Mouse (Mus musculus) layer of hippocampus, postnatal 10 days (tissue): ENCODE measurements at regions not wholly inside any gene's neighbourhood (a gene's known extent, or its start where the extent isn't known, plus 50 kb on each side); places are given as distances from the start of the nearest gene placed in this dataset.
A peak's percentile ranks its signal among the peaks of the same experiment; 100 is the strongest.
"Not testable (repeated sequence)": the region's sequence is repeated elsewhere in the genome, so short reads cannot be mapped to it uniquely, and the experiment has no call there.

Source experiments
- DNase-seq, 2 experiments: peaks; one replicate each; pipeline ENCODE4 v3.0.0; 2021; ENCODE audit warnings: low spot score in 2 of 2

DNA sequence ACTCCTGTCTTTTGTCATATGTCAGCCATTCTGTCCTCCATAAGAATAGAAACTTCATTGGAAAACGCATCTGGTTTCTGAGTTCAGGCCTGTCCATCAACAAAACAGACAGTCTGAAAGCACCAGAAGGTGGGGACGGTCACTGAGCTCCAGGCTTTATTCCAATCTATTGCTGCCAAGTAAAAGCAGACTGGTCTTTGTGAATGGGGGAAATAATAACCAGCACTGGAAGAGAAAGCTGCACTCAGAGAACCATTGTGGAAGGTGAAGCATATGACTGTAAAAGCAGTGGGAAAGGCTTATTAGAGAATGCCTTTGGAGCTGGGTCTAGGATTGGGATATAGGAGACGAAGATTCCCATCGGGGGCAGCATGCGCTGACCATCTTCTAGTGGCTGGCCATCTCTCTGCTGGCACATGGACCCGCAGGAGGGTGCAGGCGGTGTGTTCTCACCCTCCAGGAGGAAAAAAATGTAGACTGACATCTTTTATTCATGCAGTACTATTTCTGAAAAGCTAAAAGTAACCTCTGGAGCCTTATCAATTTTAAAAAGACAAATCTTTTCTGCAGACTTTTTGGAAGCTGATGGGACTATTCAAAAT is 1638.0 kb downstream of the Car8 start:
- DNase-seq = peak; percentile 8 to 22

DNA sequence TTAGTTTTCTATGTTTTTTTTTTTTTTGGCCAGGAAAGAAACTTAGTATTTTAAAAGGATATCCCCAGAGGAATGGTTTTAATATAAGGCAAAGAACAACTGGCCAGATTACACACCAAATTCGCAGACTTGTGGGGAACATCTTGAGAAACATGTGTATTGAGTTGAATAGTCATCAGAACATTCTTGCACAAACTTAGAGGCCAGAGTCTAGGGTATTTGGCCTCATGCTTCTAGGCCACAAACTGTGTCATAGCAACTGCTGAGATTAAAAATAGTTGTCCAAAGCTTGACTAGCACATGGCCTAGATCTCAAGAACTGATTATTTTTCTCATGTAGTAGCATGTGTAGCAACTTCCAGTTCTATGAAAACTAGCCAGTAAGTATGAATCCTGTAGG is 1642.5 kb downstream of the Car8 start:
- no peak for DNase-seq

- DNase-seq = not testable (repeated sequence)
Observed at GRCm38 (mm10) chr4:6592890-6593289, 1646.0 kb downstream of the Car8 start.

DNA sequence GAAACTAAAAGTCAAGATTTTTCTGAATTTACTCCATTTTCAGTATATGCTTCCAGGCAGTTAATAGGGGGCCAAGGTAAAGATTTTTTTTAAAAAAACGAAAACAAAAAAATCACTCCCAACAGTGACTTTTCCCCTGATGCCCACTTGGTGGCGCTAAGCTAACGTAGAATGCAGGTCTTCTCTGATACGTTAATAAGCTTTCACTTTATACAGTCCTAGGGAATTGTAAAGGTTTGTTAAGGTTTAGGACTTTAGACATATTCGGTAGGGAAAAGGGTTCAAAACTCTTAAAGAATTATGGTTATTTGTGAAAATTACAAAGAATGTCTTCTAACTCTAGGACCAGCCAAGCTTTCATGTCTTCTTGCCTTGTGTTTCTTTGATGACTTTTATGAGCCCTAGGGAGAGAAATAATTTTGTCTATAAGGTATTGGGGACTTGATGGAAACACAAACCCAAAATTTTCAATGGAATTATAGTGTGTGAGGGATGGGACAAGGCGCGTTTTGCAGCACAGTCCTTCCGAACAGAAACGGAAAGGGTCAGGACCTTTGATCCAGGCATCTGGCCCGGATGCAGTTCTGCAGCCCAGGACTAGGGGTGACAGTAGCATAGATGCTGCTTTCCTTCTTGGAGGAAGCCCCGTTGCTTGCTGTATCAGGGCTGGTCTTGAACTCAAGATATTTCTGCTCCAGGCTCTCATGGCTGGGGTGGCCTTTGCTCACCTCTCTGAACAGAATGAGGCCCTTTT is 1677.1 kb downstream of the Car8 start:
- peak; percentile 48 to 61 for DNase-seq

- DNase-seq = no peak
Observed at GRCm38 (mm10) chr4:6539626-6540025, 1699.2 kb downstream of the Car8 start.

- DNase-seq = no peak
Observed at GRCm38 (mm10) chr4:6532441-6532840, 1706.4 kb downstream of the Car8 start.

- no peak for DNase-seq
Observed at GRCm38 (mm10) chr4:6517626-6518025, 1721.2 kb downstream of the Car8 start.

- DNase-seq = peak; percentile 77 to 82
Observed at GRCm38 (mm10) chr4:6514823-6515222, 1721.7 kb upstream of the Impad1 start.

GRCm38 (mm10) chr4:6513635-6514034 is 1720.5 kb upstream of the Impad1 start:
- DNase-seq = no peak

GRCm38 (mm10) chr4:6512749-6513364 is 1719.7 kb upstream of the Impad1 start:
- peak; percentile 83 to 84 for DNase-seq

DNA sequence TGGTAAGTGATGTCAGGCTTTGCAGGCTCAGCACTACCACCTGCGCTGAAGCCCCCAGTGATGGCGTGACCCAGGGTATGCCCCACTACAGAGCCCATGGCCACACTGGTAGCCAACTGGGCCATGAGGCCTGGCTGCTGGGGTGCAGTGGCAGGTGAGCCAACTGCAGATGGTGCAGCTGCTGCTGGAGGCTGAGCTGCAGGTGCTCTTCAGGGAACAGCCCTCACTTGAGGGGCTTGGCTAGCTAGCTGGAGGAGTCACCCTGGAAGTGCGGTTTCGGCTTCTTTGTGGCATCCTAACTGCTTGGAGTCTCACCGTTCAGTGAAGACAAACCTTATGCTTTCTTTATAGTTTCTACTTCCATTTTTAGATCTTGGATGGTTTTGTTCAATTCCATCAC is 1714.9 kb upstream of the Impad1 start:
- no peak for DNase-seq
